Mouse (Mus musculus): Measurements from ENCODE around the gene Cadm2. TPM values are rescaled to one million over a fixed set of nuclear protein-coding genes. Genes with fewer than 3 reads are reported as not detected.

Gene Cadm2
- total RNA-seq, 2 experiments from 2014 or later: 220 to 238 TPM

GRCm38 (mm10) chr16:66771883-66772282 is 848.8 kb downstream of the Cadm2 start:
- intact Hi-C loops (cut with DNase I): no loop called here
- DNase-seq: no peak

GRCm38 (mm10) chr16:66769545-66769944 is 851.2 kb downstream of the Cadm2 start:
- no peak for DNase-seq
- intact Hi-C loops (cut with DNase I): no loop called here

DNA sequence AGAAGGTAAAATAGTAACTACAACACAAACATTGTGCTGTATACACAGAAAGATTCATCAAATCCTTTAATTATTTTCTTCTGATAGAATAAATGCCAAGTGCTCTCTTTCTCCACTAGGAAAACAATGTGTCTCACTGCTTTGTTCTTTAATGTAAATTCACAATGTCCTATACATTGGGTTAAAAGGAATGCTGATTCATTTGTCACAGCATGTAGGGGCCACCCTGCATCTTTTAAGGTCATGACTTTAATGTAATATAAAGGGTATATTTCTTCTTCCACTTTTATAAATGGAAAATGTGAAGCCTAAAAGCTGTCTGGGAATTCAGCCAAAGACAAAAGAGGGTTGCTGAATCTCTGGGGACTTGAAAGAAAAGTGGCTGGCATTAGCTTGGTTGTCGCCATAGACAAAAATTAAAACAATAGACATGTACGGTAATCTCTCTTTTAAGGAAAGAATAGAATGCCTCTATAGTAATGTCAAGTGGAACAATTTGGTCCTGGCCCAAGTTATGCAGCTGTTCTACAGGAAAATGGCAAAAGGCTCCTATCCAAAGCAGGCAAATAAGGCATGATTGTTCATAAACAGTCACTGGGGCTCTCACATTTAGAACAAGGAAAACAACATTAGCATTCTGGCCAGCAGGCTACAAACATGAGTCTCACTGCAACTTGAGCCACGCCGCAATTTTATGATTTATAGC is 851.9 kb downstream of the Cadm2 start:
- intact Hi-C loops (cut with DNase I): no loop called here
- peak; percentile 4 for DNase-seq

DNA sequence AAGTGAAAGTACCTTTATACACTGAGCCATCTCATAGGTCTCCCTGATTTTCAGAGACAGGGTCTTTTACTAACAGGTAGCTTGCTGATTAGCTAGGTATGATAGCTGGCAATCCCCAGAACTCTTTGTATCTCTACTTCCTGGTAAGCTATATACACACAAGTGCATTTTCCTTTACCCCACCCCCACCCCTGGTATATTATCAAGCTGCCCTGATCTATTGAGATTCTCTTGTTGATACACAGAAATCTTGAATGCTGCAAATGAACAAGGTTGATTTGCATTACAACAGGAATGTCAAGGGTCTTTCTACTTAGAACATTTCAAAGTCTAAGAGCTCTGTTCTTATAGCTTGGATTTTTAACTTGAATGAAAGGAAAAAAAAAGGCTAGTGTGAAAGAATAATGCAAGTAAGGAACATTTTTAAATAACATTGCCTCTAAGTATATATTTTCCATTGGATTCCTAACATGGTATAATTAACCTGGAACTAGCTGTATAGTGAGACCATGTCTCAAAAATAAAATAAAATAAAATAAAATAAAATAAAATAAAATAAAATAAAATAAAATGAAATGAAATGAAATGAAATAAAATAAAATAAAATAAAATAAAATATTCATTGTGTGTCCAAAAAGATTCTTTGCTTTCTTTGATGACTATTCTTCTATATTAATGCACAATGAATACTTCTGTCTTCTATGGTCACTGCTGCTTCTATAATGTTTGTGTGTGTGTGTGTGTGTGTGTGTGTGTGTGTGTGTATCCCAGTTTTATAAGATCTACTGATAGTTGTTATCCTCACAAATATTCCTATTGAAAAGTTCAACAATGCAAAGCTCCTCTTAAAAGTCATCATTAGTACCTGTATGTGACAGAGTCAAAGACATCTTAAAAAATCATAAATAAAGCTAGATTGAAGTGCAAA is 858.9 kb downstream of the Cadm2 start:
- no peak for DNase-seq
- intact Hi-C loops (cut with DNase I): no loop called here

DNA sequence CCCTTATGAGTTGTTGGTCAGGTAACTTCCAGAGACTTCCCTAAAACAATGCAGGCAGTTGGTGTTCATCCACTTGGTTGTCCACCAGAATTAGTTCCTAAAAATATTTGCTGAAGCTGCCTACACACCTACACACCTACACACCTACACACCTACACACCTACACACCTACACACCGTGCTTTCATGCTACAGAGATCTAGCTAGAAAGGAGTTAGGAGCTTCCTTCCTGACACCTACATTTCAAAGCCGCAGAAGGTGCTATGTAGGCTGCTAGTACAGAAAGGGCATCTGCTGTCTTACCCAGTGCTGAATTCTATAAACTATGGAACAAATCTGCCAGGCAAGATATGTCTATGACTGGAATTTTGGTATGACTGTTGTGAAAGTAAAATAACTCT is 872.2 kb downstream of the Cadm2 start:
- DNase-seq: no peak
- intact Hi-C loops (cut with DNase I): no loop called here

- intact Hi-C loops (cut with DNase I): no loop called here
- DNase-seq: no peak
Observed at GRCm38 (mm10) chr16:66731212-66731611, 889.5 kb downstream of the Cadm2 start.

DNA sequence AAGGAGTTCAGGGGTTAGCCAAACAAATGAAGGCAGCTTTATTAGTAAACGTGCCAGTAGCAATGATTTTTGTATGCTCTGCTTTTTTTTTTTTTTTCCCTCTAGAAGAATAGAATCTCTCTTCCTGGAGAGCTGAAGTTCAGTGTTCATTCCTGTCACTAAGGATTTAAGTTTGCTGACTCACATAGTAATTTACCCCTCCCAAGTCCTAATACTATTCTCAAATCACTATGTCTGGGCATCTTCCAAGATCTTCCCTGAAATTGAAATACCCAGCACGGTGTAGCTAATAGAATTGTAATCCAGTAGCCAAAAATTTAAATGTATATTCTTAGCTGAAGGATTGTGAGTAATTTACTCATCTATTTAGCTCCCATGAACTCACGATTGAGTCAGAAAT is 914.2 kb downstream of the Cadm2 start:
- DNase-seq: no peak
- intact Hi-C loops (cut with DNase I): no loop called here

DNA sequence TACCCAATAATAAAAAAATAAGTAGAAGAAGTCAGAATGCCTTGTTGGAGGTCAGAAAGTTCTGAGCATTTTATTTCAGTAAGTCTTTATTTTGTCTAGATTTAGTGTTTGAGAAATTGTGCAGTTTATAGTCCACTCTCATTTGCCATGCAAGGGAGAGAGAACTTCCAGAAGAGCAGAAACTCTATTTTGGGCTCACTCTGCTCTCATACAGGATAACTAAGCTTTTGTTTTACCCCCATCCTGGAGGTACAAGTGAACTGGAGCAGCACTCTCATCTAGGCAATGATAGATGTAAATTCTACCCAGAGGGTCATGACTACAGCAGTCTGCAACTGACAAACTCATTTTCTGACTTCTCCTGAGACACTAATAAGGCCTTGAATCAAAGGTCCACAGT is 925.9 kb downstream of the Cadm2 start:
- no peak for DNase-seq
- intact Hi-C loops (cut with DNase I): no loop called here

GRCm38 (mm10) chr16:66677241-66677640 is 943.5 kb downstream of the Cadm2 start:
- DNase-seq: no peak
- intact Hi-C loops (cut with DNase I): no loop called here

DNA sequence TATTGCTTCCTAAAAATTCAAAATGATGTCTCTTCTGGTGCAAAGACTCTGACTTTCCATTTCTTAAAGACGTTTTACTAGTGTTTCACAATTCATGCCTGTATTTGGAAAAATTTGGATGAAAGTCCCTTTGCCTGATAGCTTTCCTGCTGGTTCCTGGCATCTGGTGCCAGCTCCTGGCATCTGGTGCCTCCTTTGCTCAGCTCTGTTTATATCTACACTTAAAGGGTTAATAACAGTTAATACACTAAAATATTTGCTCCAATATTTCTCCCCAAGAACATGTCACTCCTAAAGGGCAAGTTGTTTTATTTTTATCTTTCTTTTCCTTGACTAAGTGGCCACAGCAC is 969.7 kb downstream of the Cadm2 start:
- intact Hi-C loops (cut with DNase I): no loop called here
- DNase-seq: peak; percentile 74

- intact Hi-C loops (cut with DNase I): no loop called here
- peak; percentile 71 for DNase-seq
Observed at GRCm38 (mm10) chr16:66650348-66651012, 970.2 kb downstream of the Cadm2 start.

DNA sequence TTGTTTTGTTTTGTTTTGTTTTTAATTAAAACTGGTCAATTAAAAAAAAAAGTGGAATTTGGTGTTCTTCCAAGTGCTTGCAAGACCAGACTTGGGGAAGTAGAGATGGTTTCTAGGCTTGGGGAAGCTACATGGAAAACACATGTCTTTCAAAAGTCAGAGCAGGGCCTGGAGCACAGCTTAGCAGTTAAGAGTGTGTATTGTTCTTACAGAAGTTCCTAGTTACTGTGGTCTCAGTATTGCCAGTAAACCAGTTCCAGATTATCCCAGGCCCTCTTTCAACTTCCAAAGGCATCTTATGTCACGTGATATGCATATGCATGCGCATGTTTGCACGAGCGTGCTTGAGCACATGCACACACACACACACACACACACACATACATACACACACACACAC is 972.9 kb downstream of the Cadm2 start:
- DNase-seq: no peak

DNA sequence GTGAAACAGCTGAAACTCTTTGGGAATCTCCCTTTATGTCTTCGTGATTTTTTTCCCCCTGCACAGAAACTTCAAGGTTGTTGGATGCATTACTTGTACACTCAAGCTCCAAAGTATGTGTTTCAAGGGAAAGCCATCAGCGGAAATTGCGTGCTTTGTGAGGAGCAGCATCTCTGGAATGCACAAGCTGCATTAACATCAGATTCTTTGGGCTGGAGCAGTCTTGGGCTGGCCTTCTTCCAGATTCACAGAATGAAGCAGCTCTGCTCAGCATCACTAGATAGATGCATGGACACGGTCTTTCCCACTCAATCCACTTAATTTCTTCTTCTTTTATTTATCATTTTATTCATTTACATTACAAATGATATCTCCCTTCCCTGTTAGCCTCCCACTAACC is 977.1 kb downstream of the Cadm2 start:
- intact Hi-C loops (cut with DNase I): no loop called here
- peak; percentile 7 for DNase-seq

More for the DNA sequence above, 972.9 kb downstream of the Cadm2 start:
- intact Hi-C loops (cut with DNase I): no loop called here

- DNase-seq: no peak
- intact Hi-C loops (cut with DNase I): no loop called here
Observed at GRCm38 (mm10) chr16:66627527-66627926, 993.2 kb downstream of the Cadm2 start.

DNA sequence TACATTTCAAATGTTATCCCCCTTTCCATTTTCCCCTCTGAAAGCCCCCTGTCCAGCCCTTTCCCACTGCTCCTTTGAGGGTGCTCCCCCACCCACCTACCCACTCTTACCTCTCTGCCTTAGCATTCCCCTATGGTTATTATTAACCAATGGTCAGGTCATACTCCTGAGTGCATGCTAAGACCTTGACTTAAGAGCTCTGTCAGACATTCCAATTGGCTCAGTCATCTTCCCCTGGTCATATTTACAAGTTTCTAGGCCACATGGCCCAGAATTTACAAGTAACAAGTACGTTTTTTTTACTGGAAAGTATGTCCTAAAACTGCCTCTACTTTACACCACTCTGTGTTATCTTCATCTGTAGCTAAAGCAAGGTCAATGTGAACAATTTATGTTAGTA is 998.3 kb downstream of the Cadm2 start:
- no peak for DNase-seq
- intact Hi-C loops (cut with DNase I): no loop called here

DNA sequence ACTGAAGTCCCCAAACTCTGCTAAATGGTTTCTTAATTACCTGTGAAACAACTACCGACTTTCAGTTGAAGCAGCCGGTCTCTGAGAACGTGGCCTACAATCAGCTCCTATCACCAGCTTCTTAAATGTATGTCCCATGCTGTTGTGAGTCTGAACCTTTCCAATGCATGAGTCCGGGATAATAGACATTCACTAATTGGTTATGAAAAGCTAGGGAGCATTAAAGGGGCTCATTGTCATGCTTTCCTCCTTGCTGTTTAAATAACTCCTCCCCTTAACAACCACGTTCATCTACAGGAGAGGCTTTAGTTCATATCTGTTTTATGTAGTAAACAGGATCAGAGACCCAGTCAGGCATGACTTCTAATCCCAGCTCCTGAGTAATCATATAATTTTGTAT is 1008.1 kb downstream of the Cadm2 start:
- no peak for DNase-seq
- intact Hi-C loops (cut with DNase I): no loop called here

Data from left cerebral cortex, postnatal 4 days (tissue).